Mouse (Mus musculus) spleen, adult 10 weeks (tissue): ENCODE data around the gene Vmn2r58. TPM values are rescaled to one million over a fixed set of nuclear protein-coding genes. Genes with fewer than 3 reads are reported as not detected.

Experiments used
- polyA plus RNA-seq: library from polyadenylated mRNA; stranded (reverse); fragments of 350-450 nt; fragmentation: Illumina TruSeq; extraction: RNeasy Lipid Tissue Mini Kit (QIAGEN cat#74804); gene quantifications from one replicate; pipeline ENCODE4 v1.2.3, GENCODE M21; 2015; ENCODE audit warnings: low replicate concordance; ENCODE audit not compliant: insufficient read depth

Gene Vmn2r58
- polyA plus RNA-seq: not detected

GRCm38 (mm10) chr7:41872612-41873011 lies at the start of gene Vmn2r58:
Gene Vmn2r58 (minus strand): TSS chr7:41872712.

Other genes with a start within 250 kb of the Vmn2r58 start
- 30.0 TPM for gene Zfp788, start 239.5 kb downstream of the Vmn2r58 start, polyA plus RNA-seq
- not detected for gene Vmn2r59, start 186.3 kb upstream of the Vmn2r58 start, polyA plus RNA-seq
- gene Vmn2r60, start 235.1 kb upstream of the Vmn2r58 start, polyA plus RNA-seq: not detected